Mouse (Mus musculus) granulocyte monocyte progenitor cell, adult 5-6 weeks (primary cell): ENCODE results near the gene Lrp5. TPM values are rescaled to one million over a fixed set of nuclear protein-coding genes. Genes with fewer than 3 reads are reported as not detected.

Experiments
- ATAC-seq: replicated peaks from 2 replicates; pipeline ENCODE4 v1.8.0; 2016; ENCODE audit warnings: mild to moderate bottlenecking, moderate TSS enrichment, inconsistent platforms; ENCODE audit not compliant: poor library complexity, severe bottlenecking
- total RNA-seq, 2 experiments: library from RNA; stranded (forward) in 1 of 2; stranded (reverse) in 1 of 2; fragments of 200-712, 200-1000 nt in 1 of 2; fragments of >200 nt in 1 of 2; fragmentation: Nextera tagmentation in 1 of 2; gene quantifications; 2 replicates each; pipeline ENCODE4 v1.2.3; 2014 to 2017

Gene Lrp5
- 28.0 and 36.6 TPM in 2 replicates for total RNA-seq (2014; fragmentation: Nextera tagmentation)
- total RNA-seq (2017) = 12.5 and 15.1 TPM in 2 replicates

- ATAC-seq = peak; percentile 38
These were observed at the start of gene Lrp5 for GRCm38 (mm10) chr19:3686215-3686894. Gene Lrp5 (minus strand): TSS chr19:3686564.

GRCm38 (mm10) chr19:3736001-3736400 lies 49.6 kb upstream of the Lrp5 start:
- ATAC-seq = no peak

- ATAC-seq = no peak
These were observed 44.6 kb upstream of the Lrp5 start for GRCm38 (mm10) chr19:3730781-3731646.

- no peak for ATAC-seq
These were observed 42.5 kb upstream of the Lrp5 start for GRCm38 (mm10) chr19:3728901-3729300.

GRCm38 (mm10) chr19:3724779-3725178 lies 38.4 kb upstream of the Lrp5 start:
- peak; percentile 40; the same call in 1 of the 2 replicates for ATAC-seq

- ATAC-seq = peak; percentile 43; the same call in 1 of the 2 replicates
These were observed 37.5 kb upstream of the Lrp5 start for GRCm38 (mm10) chr19:3723904-3724303.

GRCm38 (mm10) chr19:3723170-3723569 lies 36.8 kb upstream of the Lrp5 start:
- ATAC-seq = peak; percentile 75

GRCm38 (mm10) chr19:3719362-3719891 lies 33.1 kb upstream of the Lrp5 start:
- peak; percentile 40 for ATAC-seq

GRCm38 (mm10) chr19:3718481-3719361 lies 32.4 kb upstream of the Lrp5 start:
- peak; percentile 60 for ATAC-seq

- ATAC-seq = no peak
These were observed 28.0 kb upstream of the Lrp5 start for GRCm38 (mm10) chr19:3714381-3714780.

- ATAC-seq = no peak
These were observed 24.1 kb upstream of the Lrp5 start for GRCm38 (mm10) chr19:3710436-3710835.

- ATAC-seq = peak; percentile 21; the same call in 1 of the 2 replicates
These were observed 22.8 kb upstream of the Lrp5 start for GRCm38 (mm10) chr19:3709013-3709787.

GRCm38 (mm10) chr19:3708078-3709012 lies 22.0 kb upstream of the Lrp5 start, which contains the start of gene 1810055G02Rik:
Gene 1810055G02Rik (plus strand): TSS chr19:3708293.
- ATAC-seq = peak; percentile 98

GRCm38 (mm10) chr19:3707553-3707952 lies 21.2 kb upstream of the Lrp5 start:
- no peak for ATAC-seq

GRCm38 (mm10) chr19:3706258-3706657 lies 19.9 kb upstream of the Lrp5 start:
- no peak for ATAC-seq

GRCm38 (mm10) chr19:3702460-3702859 lies 16.1 kb upstream of the Lrp5 start:
- no peak for ATAC-seq

- peak; percentile 81 for ATAC-seq
These were observed 13.4 kb upstream of the Lrp5 start for GRCm38 (mm10) chr19:3699508-3700438.
